ENCODE assay signal across 9 mouse cellular contexts in the genomic region with DNA sequence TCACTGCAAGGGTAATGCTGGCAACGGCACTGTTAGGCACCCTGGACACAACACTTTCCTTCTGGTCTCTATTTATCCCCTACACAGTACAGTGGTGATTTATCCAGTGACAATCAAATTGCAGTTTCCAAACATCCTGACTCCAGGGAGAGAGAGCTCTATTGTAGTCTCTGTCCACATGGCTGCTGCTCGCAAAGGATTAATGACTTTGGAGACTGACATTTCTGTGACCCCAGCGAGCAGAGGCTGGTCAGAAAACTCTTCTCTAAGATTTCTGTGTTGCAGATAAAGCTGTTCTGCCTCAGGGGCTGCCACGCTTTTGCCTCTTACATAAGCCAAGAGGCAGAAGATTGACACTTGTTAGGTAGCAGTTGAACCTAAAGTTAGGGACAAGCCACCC.
DNase-seq lines count a peak whose midpoint lies in the region; ATAC-seq and TF ChIP-seq lines count a peak whose summit lies in the region.
"Had no signal": no experiment of that assay in that cellular context is flagged by ENCODE, and none has a peak within 500 bp of the region (broad histone marks: within the 10 kb centered on the region; RNA-seq: fewer than 3 reads in every experiment).

No protein-coding gene starts in this region.

- no peak for TF ChIP-seq EP300 in stomach, postnatal 0 days (optimal IDR thresholded peaks at IDR 0.05)

- H3K4me3 ChIP-seq in hindbrain, embryonic 13.5 days: no peak overlapping the region
- H3K4me3 ChIP-seq in midbrain, embryonic 10.5 days: no peak overlapping the region
- no peak overlapping the region for H3K4me3 ChIP-seq in stomach, postnatal 0 days (ENCODE audit: low read depth, low read length)
- H3K4me3 ChIP-seq: liver, embryonic 15.5 days had no signal

- no peak overlapping the region for H3K9ac ChIP-seq in hindbrain, embryonic 13.5 days
- H3K9ac ChIP-seq in stomach, postnatal 0 days (ENCODE audit: low read length): no peak overlapping the region
- H3K9ac ChIP-seq: liver, embryonic 15.5 days had no signal

- no peak overlapping the region for H3K27ac ChIP-seq in hindbrain, embryonic 13.5 days
- H3K27ac ChIP-seq in midbrain, embryonic 10.5 days (replicated peaks): peak overlapping the region; percentile 24
- no peak overlapping the region for H3K27ac ChIP-seq in stomach, postnatal 0 days (replicated peaks)
- H3K27ac ChIP-seq: liver, embryonic 15.5 days had no signal

- peaks cover 29% of the 10 kb centered on the region for H3K4me1 ChIP-seq in hindbrain, embryonic 13.5 days (replicated peaks)
- H3K4me1 ChIP-seq in midbrain, embryonic 10.5 days: peaks cover 31% of the 10 kb centered on the region
- H3K4me1 ChIP-seq in stomach, postnatal 0 days (replicated peaks; ENCODE audit: control insufficient read depth, insufficient read depth): no peaks in the 10 kb centered on the region
- H3K4me1 ChIP-seq: liver, embryonic 15.5 days had no signal

- TF ChIP-seq CTCF in stomach, postnatal 0 days (IDR thresholded peaks at IDR 0.05; ENCODE audit: low read depth): no peak

- ATAC-seq in hindbrain, embryonic 13.5 days (ENCODE audit: low FRiP score): peak; percentile 50
- peak; percentile 47 for ATAC-seq in stomach, postnatal 0 days (ENCODE audit: low FRiP score, low TSS enrichment)
- ATAC-seq in frontal cortex, adult (ENCODE audit: low TSS enrichment): no peak

- H3K27me3 ChIP-seq in hindbrain, embryonic 13.5 days: no peaks in the 10 kb centered on the region
- H3K27me3 ChIP-seq in midbrain, embryonic 10.5 days (ENCODE audit: low read depth, poor library complexity, severe bottlenecking): peaks cover 13% of the 10 kb centered on the region
- no peaks in the 10 kb centered on the region for H3K27me3 ChIP-seq in stomach, postnatal 0 days (ENCODE audit: control insufficient read depth, insufficient read depth, low read length)

- no peaks in the 10 kb centered on the region for H3K9me3 ChIP-seq in hindbrain, embryonic 13.5 days
- no peaks in the 10 kb centered on the region for H3K9me3 ChIP-seq in midbrain, embryonic 10.5 days (replicated peaks)
- no peaks in the 10 kb centered on the region for H3K9me3 ChIP-seq in stomach, postnatal 0 days (ENCODE audit: control insufficient read depth, low read length)
- H3K9me3 ChIP-seq: liver, embryonic 15.5 days had no signal

- no peak overlapping the region for H3K4me2 ChIP-seq in hindbrain, embryonic 13.5 days
- H3K4me2 ChIP-seq in stomach, postnatal 0 days (replicated peaks; ENCODE audit: low read depth): no peak overlapping the region
- H3K4me2 ChIP-seq: liver, embryonic 15.5 days had no signal

- H3K36me3 ChIP-seq in hindbrain, embryonic 13.5 days: no peaks in the 10 kb centered on the region
- H3K36me3 ChIP-seq in midbrain, embryonic 10.5 days: no peaks in the 10 kb centered on the region
- no peaks in the 10 kb centered on the region for H3K36me3 ChIP-seq in stomach, postnatal 0 days (ENCODE audit: control insufficient read depth, insufficient read depth, low read length)
- H3K36me3 ChIP-seq: liver, embryonic 15.5 days had no signal

- peak; percentile 14 to 21 for DNase-seq in kidney, postnatal 4 days
- no peak for DNase-seq in kidney, adult 18-20 months
- DNase-seq in midbrain, embryonic 10.5 days (ENCODE audit: low spot score): peak; percentile 32
- DNase-seq in stomach, postnatal 0 days (ENCODE audit: low spot score): no peak
- DNase-seq in testis, postnatal 14 days (ENCODE audit: low spot score): no peak
- no peak for DNase-seq in gastrocnemius, postnatal 25 days

- 5% methylated on average over 4 of the region's 4 CpGs for WGBS in hindbrain, embryonic 13.5 days
- WGBS in midbrain, embryonic 10.5 days: 16% methylated on average over 4 of the region's 4 CpGs
- 23% methylated on average over 4 of the region's 4 CpGs for WGBS in stomach, postnatal 0 days

Comparison
In these comparisons a context has a peak if more than half of its experiments do, and no peak if none do; other contexts are left out.
1. DNase-seq: peak in kidney, postnatal 4 days (2 of 2) and midbrain, embryonic 10.5 days (single experiment); none in kidney, adult 18-20 months (single experiment), stomach, postnatal 0 days (single experiment), testis, postnatal 14 days (single experiment) and gastrocnemius, postnatal 25 days (single experiment).